In the genomic region with DNA sequence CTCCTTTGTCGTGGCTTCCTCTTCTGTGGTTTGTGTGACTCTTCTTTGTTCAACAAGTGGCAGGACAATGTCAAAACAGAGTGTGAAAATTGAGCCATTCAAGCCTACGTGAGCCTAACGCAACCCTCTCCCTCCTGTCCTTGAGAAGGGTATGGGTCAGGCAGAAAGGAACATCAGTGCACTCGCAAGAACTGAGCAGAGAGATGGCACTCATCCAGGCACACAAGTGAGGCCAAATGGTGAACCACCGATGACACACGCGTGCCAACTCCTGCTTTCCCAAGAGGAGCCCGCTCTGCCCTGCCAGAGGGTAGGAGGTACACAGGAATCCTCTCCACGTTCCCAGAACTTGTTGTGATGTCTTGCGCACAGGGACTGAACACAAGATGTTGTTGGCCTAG, we compare ENCODE assay signal across 9 mouse cellular contexts. TPM values are rescaled to one million over a fixed set of nuclear protein-coding genes. Genes with fewer than 3 reads are reported as not detected.
A peak's percentile ranks its signal among the peaks of the same experiment; 100 is the strongest.
DNase-seq lines count a peak whose midpoint lies in the region; ATAC-seq and TF ChIP-seq lines count a peak whose summit lies in the region.
"Had no signal": no experiment of that assay in that cellular context is flagged by ENCODE, and none has a peak within 500 bp of the region (broad histone marks: within the 10 kb centered on the region; RNA-seq: fewer than 3 reads in every experiment).

No protein-coding gene starts in this region.

- no peaks in the 10 kb centered on the region for H3K27me3 ChIP-seq in stomach, postnatal 0 days (ENCODE audit: control insufficient read depth, insufficient read depth, low read length)
- H3K27me3 ChIP-seq in intestine, postnatal 0 days (replicated peaks; ENCODE audit: control insufficient read depth, insufficient read depth, low read length), result no peaks in the 10 kb centered on the region
- H3K27me3 ChIP-seq: heart, embryonic 15.5 days had no signal

- TF ChIP-seq EP300 in stomach, postnatal 0 days (optimal IDR thresholded peaks at IDR 0.05), result no peak

- ATAC-seq in stomach, postnatal 0 days (ENCODE audit: low FRiP score, low TSS enrichment), result no peak
- ATAC-seq in intestine, postnatal 0 days, result no peak

- no peaks in the 10 kb centered on the region for H3K4me1 ChIP-seq in stomach, postnatal 0 days (replicated peaks; ENCODE audit: control insufficient read depth, insufficient read depth)
- peaks cover 8% of the 10 kb centered on the region; the same call in 1 of the 2 replicates for H3K4me1 ChIP-seq in intestine, postnatal 0 days (replicated peaks; ENCODE audit: control insufficient read depth, insufficient read depth, low read length)

- 85% methylated on average over 10 of the region's 10 CpGs for WGBS in stomach, postnatal 0 days
- 87% methylated on average over 10 of the region's 10 CpGs for WGBS in intestine, postnatal 0 days

- H3K4me3 ChIP-seq in stomach, postnatal 0 days (ENCODE audit: low read depth, low read length), result no peak overlapping the region
- H3K4me3 ChIP-seq in intestine, postnatal 0 days (ENCODE audit: low read depth, low read length), result no peak overlapping the region
- H3K4me3 ChIP-seq: heart, embryonic 15.5 days had no signal

- no peaks in the 10 kb centered on the region for H3K36me3 ChIP-seq in stomach, postnatal 0 days (ENCODE audit: control insufficient read depth, insufficient read depth, low read length)
- no peaks in the 10 kb centered on the region for H3K36me3 ChIP-seq in intestine, postnatal 0 days (ENCODE audit: control insufficient read depth, insufficient read depth)
- H3K36me3 ChIP-seq: heart, embryonic 15.5 days had no signal

- no peak overlapping the region for H3K9ac ChIP-seq in stomach, postnatal 0 days (ENCODE audit: low read length)
- no peak overlapping the region for H3K9ac ChIP-seq in intestine, postnatal 0 days (ENCODE audit: low read depth, low read length)
- H3K9ac ChIP-seq: heart, embryonic 15.5 days had no signal

- DNase-seq in kidney, adult 9 months, result peak; percentile 34
- DNase-seq in kidney, postnatal 4 days, result no peak
- peak; percentile 94 for DNase-seq in adrenal gland, postnatal 14 days
- DNase-seq in fibroblast of lung, adult 2 months (ENCODE audit: low read depth), result peak; percentile 72
- peak; percentile 32 for DNase-seq in lung, postnatal 14 days
- no peak for DNase-seq in stomach, postnatal 0 days (ENCODE audit: low spot score)
- DNase-seq in thymus, postnatal 4 days, result no peak

- H3K9me3 ChIP-seq in stomach, postnatal 0 days (ENCODE audit: control insufficient read depth, low read length), result no peaks in the 10 kb centered on the region
- no peaks in the 10 kb centered on the region for H3K9me3 ChIP-seq in intestine, postnatal 0 days (ENCODE audit: control insufficient read depth)
- H3K9me3 ChIP-seq: heart, embryonic 15.5 days had no signal

- no peak overlapping the region for H3K4me2 ChIP-seq in stomach, postnatal 0 days (replicated peaks; ENCODE audit: low read depth)
- no peak overlapping the region for H3K4me2 ChIP-seq in intestine, postnatal 0 days (replicated peaks; ENCODE audit: low read depth)
- H3K4me2 ChIP-seq: heart, embryonic 15.5 days had no signal

- no peak for TF ChIP-seq CTCF in stomach, postnatal 0 days (IDR thresholded peaks at IDR 0.05; ENCODE audit: low read depth)
- TF ChIP-seq CTCF in intestine, postnatal 0 days (IDR thresholded peaks at IDR 0.05; ENCODE audit: low read depth), result no peak

- no peak overlapping the region for H3K27ac ChIP-seq in stomach, postnatal 0 days (replicated peaks)
- no peak overlapping the region for H3K27ac ChIP-seq in intestine, postnatal 0 days (ENCODE audit: low read depth, low read length)
- H3K27ac ChIP-seq: heart, embryonic 15.5 days had no signal

RNA-seq across cellular contexts. Expression of a gene that starts 50.2 kb away (rescaled TPM):
- total RNA-seq in adrenal gland, postnatal 14 days (2021), result 36.1 and 38.7 TPM in 2 replicates
- 1.2 and 1.3 TPM in 2 replicates for polyA plus RNA-seq in stomach, postnatal 0 days (2015; fragmentation: Nextera tagmentation; extraction: Ambion mirVana)
- 1.5 and 2.1 TPM in 2 replicates for polyA plus RNA-seq in intestine, postnatal 0 days (2015; fragmentation: Nextera tagmentation; extraction: Ambion mirVana)

Comparison
In these comparisons a context has a peak if more than half of its experiments do, and no peak if none do; other contexts are left out.
1. DNase-seq: peak in kidney, adult 9 months (single experiment), adrenal gland, postnatal 14 days (single experiment), fibroblast of lung, adult 2 months (single experiment) and lung, postnatal 14 days (single experiment); none in kidney, postnatal 4 days (0 of 2), stomach, postnatal 0 days (single experiment) and thymus, postnatal 4 days (single experiment).